Mouse (Mus musculus) testis, adult 2 months (tissue): Measurements from ENCODE around the gene Tlx1. TPM values are rescaled to one million over a fixed set of nuclear protein-coding genes. Genes with fewer than 3 reads are reported as not detected.

Experiments used
- H3K27ac ChIP-seq: fragments of 200-500 bp; 2 replicates; pipeline ENCODE4 v1.5.1; 2012; ENCODE audit warnings: low read depth, low read length; ENCODE audit not compliant: control insufficient read depth, insufficient read depth
- H3K27me3 ChIP-seq: fragments of 200-500 bp; 2 replicates; pipeline ENCODE4 v1.6.1; 2012; ENCODE audit warnings: mild to moderate bottlenecking, low read length, moderate library complexity; ENCODE audit not compliant: control insufficient read depth, insufficient read depth
- H3K36me3 ChIP-seq: fragments of 200-500 bp; 2 replicates; pipeline ENCODE4 v1.6.1; 2012; ENCODE audit warnings: mild to moderate bottlenecking, low read length; ENCODE audit not compliant: control insufficient read depth, insufficient read depth
- H3K4me1 ChIP-seq: fragments of 200-500 bp; 2 replicates; pipeline ENCODE4 v1.6.1; 2012; ENCODE audit warnings: low read length; ENCODE audit not compliant: control insufficient read depth, insufficient read depth
- H3K4me3 ChIP-seq: fragments of 200-500 bp; 2 replicates; pipeline ENCODE4 v1.5.1; 2012; ENCODE audit warnings: low read depth, mild to moderate bottlenecking, low read length, moderate library complexity, mixed read lengths; ENCODE audit not compliant: control insufficient read depth
- CTCF ChIP-seq: fragments of 200-500 bp; IDR thresholded peaks from 2 replicates; pipeline ENCODE4 v1.5.1; 2012; ENCODE audit warnings: low read depth, mild to moderate bottlenecking, inconsistent platforms, low read length, moderate library complexity; ENCODE audit not compliant: control insufficient read depth, insufficient read depth, insufficient replicate concordance
- POLR2A ChIP-seq: fragments of 200-500 bp; IDR thresholded peaks from 2 replicates; pipeline ENCODE4 v1.6.1; 2012; ENCODE audit warnings: low read depth, mild to moderate bottlenecking, inconsistent platforms, low read length, moderate library complexity; ENCODE audit not compliant: control insufficient read depth
- polyA plus RNA-seq: library from polyadenylated mRNA; depleted of rRNA; stranded (reverse); fragments of >200 nt; gene quantifications from 2 replicates; pipeline ENCODE4 v1.2.3, GENCODE M21; 2012

Tlx1 gene
- polyA plus RNA-seq, 1 experiment = 0.06 TPM

- Histone ChIP-seq H3K27me3 (no peaks in the 10 kb centered on the region), H3K27ac (no peak overlapping the region), H3K4me3 (no peak overlapping the region), H3K4me1 (peaks cover 5% of the 10 kb centered on the region), H3K36me3 (no peaks in the 10 kb centered on the region)
- TF ChIP-seq CTCF (no peak), POLR2A (no peak)
Measured at GRCm38 (mm10) chr19:45116798-45117197, 33.7 kb upstream of the Tlx1 start.

- H3K4me3 ChIP-seq = no peak overlapping the region
- H3K27me3 ChIP-seq = no peaks in the 10 kb centered on the region
- H3K4me1 ChIP-seq = no peaks in the 10 kb centered on the region
- no peaks in the 10 kb centered on the region for H3K36me3 ChIP-seq
- TF ChIP-seq CTCF = no peak
- TF ChIP-seq POLR2A = no peak
- no peak overlapping the region for H3K27ac ChIP-seq
Measured at GRCm38 (mm10) chr19:45131966-45132628, 18.4 kb upstream of the Tlx1 start.

- Histone ChIP-seq H3K27ac (no peak overlapping the region), H3K4me1 (peaks cover 7% of the 10 kb centered on the region), H3K27me3 (peaks cover 3% of the 10 kb centered on the region), H3K36me3 (no peaks in the 10 kb centered on the region), H3K4me3 (no peak overlapping the region)
- TF ChIP-seq CTCF (no peak), POLR2A (no peak)
Measured at GRCm38 (mm10) chr19:45142531-45142930, 7.9 kb upstream of the Tlx1 start.

GRCm38 (mm10) chr19:45143214-45143895 is 7.1 kb upstream of the Tlx1 start:
- no peak overlapping the region; the same call in 1 of the 2 replicates for H3K4me3 ChIP-seq
- H3K36me3 ChIP-seq = no peaks in the 10 kb centered on the region
- peaks cover 7% of the 10 kb centered on the region for H3K4me1 ChIP-seq
- peaks cover 3% of the 10 kb centered on the region for H3K27me3 ChIP-seq
- TF ChIP-seq POLR2A = no peak
- no peak overlapping the region for H3K27ac ChIP-seq

- TF ChIP-seq CTCF = no peak
- TF ChIP-seq POLR2A = no peak
- H3K36me3 ChIP-seq = no peaks in the 10 kb centered on the region
- peaks cover 16% of the 10 kb centered on the region for H3K4me1 ChIP-seq
- H3K4me3 ChIP-seq = no peak overlapping the region
- peaks cover 8% of the 10 kb centered on the region for H3K27me3 ChIP-seq
- no peak overlapping the region for H3K27ac ChIP-seq
Measured at GRCm38 (mm10) chr19:45147071-45147470, 3.4 kb upstream of the Tlx1 start.

GRCm38 (mm10) chr19:45151361-45152182 is 1.1 kb downstream of the Tlx1 start:
- TF ChIP-seq POLR2A = no peak
- TF ChIP-seq CTCF = no peak
- Histone ChIP-seq H3K4me1 (peaks cover 30% of the 10 kb centered on the region), H3K27ac (no peak overlapping the region), H3K4me3 (no peak overlapping the region; the same call in 1 of the 2 replicates), H3K27me3 (peaks cover 14% of the 10 kb centered on the region), H3K36me3 (no peaks in the 10 kb centered on the region)

GRCm38 (mm10) chr19:45152183-45152650 is 1.7 kb downstream of the Tlx1 start:
- H3K27me3 ChIP-seq = peaks cover 14% of the 10 kb centered on the region
- TF ChIP-seq CTCF (no peak), POLR2A (no peak)

More at GRCm38 (mm10) chr19:45152183-45152650, 1.7 kb downstream of the Tlx1 start:
- no peak overlapping the region for H3K4me3 ChIP-seq
- H3K27ac ChIP-seq = no peak overlapping the region
- no peaks in the 10 kb centered on the region for H3K36me3 ChIP-seq
- H3K4me1 ChIP-seq = peaks cover 30% of the 10 kb centered on the region
